Mouse (Mus musculus) hindbrain, embryonic 10.5 days (tissue): ENCODE results near the gene Adgrg2. TPM values are rescaled to one million over a fixed set of nuclear protein-coding genes. Genes with fewer than 3 reads are reported as not detected.

Experiments
- DNase-seq: peaks from one replicate; pipeline ENCODE4 v3.0.0-alpha.2; 2017; ENCODE audit warnings: low spot score
- H3K27ac ChIP-seq: fragments of 300-500 bp; sonication (generic); 2 replicates; pipeline ENCODE4 v1.5.1; 2016; ENCODE audit warnings: mild to moderate bottlenecking, moderate library complexity
- H3K27me3 ChIP-seq: fragments of 300-500 bp; sonication (generic); 2 replicates; pipeline ENCODE4 v1.6.1; 2016; ENCODE audit warnings: mild to moderate bottlenecking; ENCODE audit not compliant: poor library complexity, insufficient read depth, severe bottlenecking
- H3K36me3 ChIP-seq: fragments of 300-500 bp; sonication (generic); 2 replicates; pipeline ENCODE4 v1.6.1; 2016; ENCODE audit warnings: mild to moderate bottlenecking, moderate library complexity
- H3K4me1 ChIP-seq: fragments of 300-500 bp; sonication (generic); replicated peaks from 2 replicates; pipeline ENCODE4 v1.6.1; 2016; ENCODE audit warnings: mild to moderate bottlenecking
- H3K4me3 ChIP-seq: fragments of 300-500 bp; sonication (generic); 2 replicates; pipeline ENCODE4 v1.5.1; 2016; ENCODE audit warnings: mild to moderate bottlenecking, moderate library complexity
- H3K9me3 ChIP-seq: fragments of 300-500 bp; sonication (generic); 2 replicates; pipeline ENCODE4 v1.6.1; 2016; ENCODE audit warnings: mild to moderate bottlenecking, moderate library complexity
- WGBS: fragments of 180-500 bp; shearing (Covaris S2); methylation state at CpG from one replicate; pipeline ENCODE4 v1.1.7; 2016; 5-methylcytosine and 5-hydroxymethylcytosine counted together
- polyA plus RNA-seq: library from polyadenylated mRNA; unstranded; fragments of >200 nt; fragmentation: Nextera tagmentation; extraction: Ambion mirVana; gene quantifications from 2 replicates; pipeline ENCODE4 v1.2.1, GENCODE M21; 2016

Adgrg2 gene
- polyA plus RNA-seq, 1 experiment from 2014 or later, result 0.77 TPM

DNA sequence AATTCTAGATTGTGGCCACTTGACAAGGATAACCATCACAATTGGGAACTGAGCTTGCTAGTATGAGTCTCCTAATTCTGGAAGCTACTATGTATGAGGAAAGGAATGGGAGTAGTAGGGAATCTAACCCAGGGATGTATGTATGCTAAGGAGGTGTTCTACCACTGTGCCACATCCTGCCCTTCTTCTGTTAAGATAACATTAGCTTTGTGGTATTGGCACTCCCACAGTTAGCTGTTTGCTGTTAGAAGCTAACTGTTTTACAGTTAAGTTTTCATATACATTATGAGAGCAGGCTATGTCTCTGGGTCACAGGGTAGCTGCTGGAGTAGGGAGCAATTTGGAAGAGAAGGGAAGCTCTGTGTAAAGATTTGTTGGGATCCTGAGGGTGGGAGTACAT is 125.5 kb downstream of the Adgrg2 start:
- Histone ChIP-seq H3K4me1 (no peaks in the 10 kb centered on the region), H3K36me3 (no peaks in the 10 kb centered on the region), H3K27me3 (peaks cover 31% of the 10 kb centered on the region), H3K4me3 (no peak overlapping the region), H3K27ac (no peak overlapping the region), H3K9me3 (no peaks in the 10 kb centered on the region)
- DNase-seq, result no peak

DNA sequence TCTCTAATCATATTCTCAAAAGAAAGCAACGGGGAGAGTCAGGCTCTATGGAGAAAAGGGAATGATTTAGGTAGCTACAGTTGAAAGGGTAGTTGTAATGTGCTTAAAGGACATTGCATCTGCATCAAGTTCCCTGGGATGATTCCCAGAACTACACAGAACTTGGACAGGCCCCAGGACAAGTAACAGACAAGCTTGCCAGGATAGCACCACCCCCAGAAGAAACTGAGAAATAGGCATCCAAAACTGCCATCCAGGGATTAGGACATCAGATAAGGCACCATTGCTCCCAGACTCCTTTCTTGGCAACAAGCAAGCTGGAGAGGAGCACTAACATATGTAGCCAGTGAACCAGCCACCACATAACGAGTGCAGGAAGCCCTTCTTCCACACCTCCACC is 152.3 kb downstream of the Adgrg2 start:
- H3K27me3 ChIP-seq, result peaks cover 36% of the 10 kb centered on the region

More for the DNA sequence above, 152.3 kb downstream of the Adgrg2 start:
- H3K9me3 ChIP-seq, result no peaks in the 10 kb centered on the region
- no peak for DNase-seq
- 77% methylated on average over 2 of the region's 2 CpGs for WGBS
- H3K4me1 ChIP-seq, result no peaks in the 10 kb centered on the region
- no peak overlapping the region for H3K4me3 ChIP-seq
- H3K36me3 ChIP-seq, result peaks cover 22% of the 10 kb centered on the region; the same call in 1 of the 2 replicates
- no peak overlapping the region for H3K27ac ChIP-seq

Other genes with a start within 250 kb of the Adgrg2 start
- gene Phka2, start 111.5 kb downstream of the Adgrg2 start, polyA plus RNA-seq, result 16.4 and 16.5 TPM in 2 replicates